Mouse (Mus musculus) intestine, embryonic 16.5 days (tissue): ENCODE measurements around the gene Gm6034. TPM values are rescaled to one million over a fixed set of nuclear protein-coding genes. Genes with fewer than 3 reads are reported as not detected.
"Not testable (repeated sequence)": the region's sequence is repeated elsewhere in the genome, so short reads cannot be mapped to it uniquely, and the experiment has no call there.

Experiments
- ATAC-seq: fragments of 200-750 bp; cut with Nextera tagmentation; 2 replicates; pipeline ENCODE4 v1.8.0; 2017; ENCODE audit warnings: moderate TSS enrichment, moderate library complexity
- H3K27ac ChIP-seq: fragments of 300-500 bp; sonication (generic); 2 replicates; pipeline ENCODE4 v1.5.1; 2014; ENCODE audit warnings: mild to moderate bottlenecking, low read length
- H3K27me3 ChIP-seq: fragments of 300-500 bp; sonication (generic); replicated peaks from 2 replicates; pipeline ENCODE4 v1.6.1; 2014; ENCODE audit warnings: low read length, control low read depth, mixed read lengths; ENCODE audit not compliant: control insufficient read depth, insufficient read depth
- H3K36me3 ChIP-seq: fragments of 300-500 bp; sonication (generic); 2 replicates; pipeline ENCODE4 v1.6.1; 2014; ENCODE audit warnings: low read length, control low read depth; ENCODE audit not compliant: control insufficient read depth, insufficient read depth
- H3K4me1 ChIP-seq: fragments of 300-500 bp; sonication (generic); 2 replicates; pipeline ENCODE4 v1.6.1; 2014; ENCODE audit warnings: low read length, control low read depth, mixed read lengths; ENCODE audit not compliant: control insufficient read depth, insufficient read depth
- H3K4me2 ChIP-seq: fragments of 300-500 bp; sonication (generic); 2 replicates; pipeline ENCODE4 v1.6.1; 2014; ENCODE audit warnings: low read depth, low read length, control low read depth
- H3K4me3 ChIP-seq: fragments of 300-500 bp; sonication (generic); 2 replicates; pipeline ENCODE4 v1.5.1; 2014; ENCODE audit warnings: mild to moderate bottlenecking, low read length
- H3K9ac ChIP-seq: fragments of 300-500 bp; sonication (generic); 2 replicates; pipeline ENCODE4 v1.6.1; 2014; ENCODE audit warnings: low read depth, low read length
- H3K9me3 ChIP-seq: fragments of 300-500 bp; sonication (generic); 2 replicates; pipeline ENCODE4 v1.6.1; 2016; ENCODE audit warnings: low read length, control low read depth; ENCODE audit not compliant: control insufficient read depth
- WGBS: fragments of 180-500 bp; shearing (Covaris S2); extraction: QIAGEN DNeasy Blood & Tissue Kit; methylation state at CpG from one replicate; pipeline ENCODE4 v1.1.7; 2014; 5-methylcytosine and 5-hydroxymethylcytosine counted together
- polyA plus RNA-seq: library from polyadenylated mRNA; unstranded; fragments of >200 nt; fragmentation: Nextera tagmentation; extraction: Ambion mirVana; gene quantifications from 2 replicates; pipeline ENCODE4 v1.2.1, GENCODE M21; 2015

Gm6034 gene
- polyA plus RNA-seq, 1 experiment from 2014 or later: 0.86 TPM

DNA sequence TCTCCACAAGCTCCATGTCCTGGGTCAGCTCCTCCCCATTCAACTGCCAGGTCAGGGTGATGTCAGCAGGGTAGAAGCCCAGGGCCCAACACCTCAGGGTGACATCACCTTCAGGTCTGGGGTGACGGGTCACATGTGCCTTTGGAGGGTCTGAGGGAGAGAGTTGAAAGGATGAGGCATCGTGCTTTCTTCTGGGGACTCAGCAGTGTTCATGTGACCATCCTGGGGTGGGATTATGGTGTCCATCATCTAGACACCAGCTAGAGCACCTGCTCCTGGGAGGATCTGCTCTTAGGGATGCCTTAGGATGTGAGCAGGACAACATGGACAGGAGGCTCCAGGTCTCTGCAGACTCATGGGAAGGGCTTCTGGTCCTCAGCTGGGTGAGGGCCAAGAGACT, 2.2 kb upstream of the Gm6034 start:
- not testable (repeated sequence) for ATAC-seq, H3K27me3 ChIP-seq, H3K27ac ChIP-seq, H3K4me3 ChIP-seq, H3K9ac ChIP-seq, H3K4me1 ChIP-seq, H3K36me3 ChIP-seq, H3K4me2 ChIP-seq, H3K9me3 ChIP-seq
- 90% methylated on average over 2 of the region's 2 CpGs for WGBS

DNA sequence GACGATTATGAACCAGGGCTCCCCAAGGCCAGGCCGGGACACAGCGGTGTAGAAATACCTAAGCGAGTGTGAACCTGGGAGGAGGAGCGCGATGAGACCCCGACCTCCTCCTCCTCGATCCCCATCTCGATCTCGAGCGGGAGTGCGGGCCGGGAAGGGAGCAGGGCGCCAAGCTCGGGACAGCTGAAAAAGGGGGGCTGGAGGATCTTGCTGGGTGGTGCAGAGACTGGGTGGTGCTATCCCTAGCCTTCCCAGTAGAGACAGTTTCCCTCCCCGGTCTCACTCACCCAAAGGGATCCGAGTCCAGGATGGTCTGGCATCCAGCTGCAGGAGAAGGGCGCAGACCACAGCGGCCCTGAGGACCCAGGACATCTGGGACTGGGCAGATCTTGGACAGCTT, 706 bp upstream of the Gm6034 start:
- peak overlapping the region; percentile 40 for H3K4me3 ChIP-seq
- H3K27ac ChIP-seq, H3K36me3 ChIP-seq, H3K4me1 ChIP-seq, H3K9me3 ChIP-seq, H3K27me3 ChIP-seq: not testable (repeated sequence)
- H3K9ac ChIP-seq: peak overlapping the region; percentile 55
- H3K4me2 ChIP-seq: peak overlapping the region; percentile 74
- WGBS: under 1% methylated on average over 19 of the region's 19 CpGs
- peak; percentile 79 for ATAC-seq

DNA sequence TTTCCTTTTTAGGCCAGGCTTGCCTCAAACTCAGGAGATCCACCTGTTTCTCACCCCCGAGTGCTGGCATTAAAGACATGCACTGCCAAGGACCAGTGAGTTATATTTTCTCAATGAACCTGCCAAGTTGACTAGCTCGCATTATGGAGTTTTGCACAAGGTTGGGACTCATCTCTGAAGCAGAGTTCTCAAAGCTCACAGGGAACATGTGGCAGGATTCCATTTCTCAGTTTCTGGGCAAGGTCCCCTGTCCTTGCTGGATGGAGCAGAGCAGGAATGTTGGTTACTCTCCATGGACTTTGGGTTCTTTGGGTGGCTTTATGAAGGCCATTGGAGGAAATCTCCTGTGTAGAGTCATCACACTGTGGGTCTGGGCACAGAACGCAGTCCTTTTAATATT, 525 bp downstream of the Gm6034 start:
- H3K4me2 ChIP-seq: peak overlapping the region; percentile 45
- H3K27ac ChIP-seq: no peak overlapping the region
- H3K27me3 ChIP-seq: no peaks in the 10 kb centered on the region
- no peak; the same call in 1 of the 2 replicates for ATAC-seq
- H3K36me3 ChIP-seq: no peaks in the 10 kb centered on the region
- WGBS: 83% methylated on average over 3 of the region's 3 CpGs
- 0 out of 2 replicates have a peak, but pooled peaks cover 3% of the 10 kb centered on the region for H3K4me1 ChIP-seq
- H3K9ac ChIP-seq: peak overlapping the region; percentile 60
- peak overlapping the region; percentile 40 for H3K4me3 ChIP-seq
- H3K9me3 ChIP-seq: no peaks in the 10 kb centered on the region

DNA sequence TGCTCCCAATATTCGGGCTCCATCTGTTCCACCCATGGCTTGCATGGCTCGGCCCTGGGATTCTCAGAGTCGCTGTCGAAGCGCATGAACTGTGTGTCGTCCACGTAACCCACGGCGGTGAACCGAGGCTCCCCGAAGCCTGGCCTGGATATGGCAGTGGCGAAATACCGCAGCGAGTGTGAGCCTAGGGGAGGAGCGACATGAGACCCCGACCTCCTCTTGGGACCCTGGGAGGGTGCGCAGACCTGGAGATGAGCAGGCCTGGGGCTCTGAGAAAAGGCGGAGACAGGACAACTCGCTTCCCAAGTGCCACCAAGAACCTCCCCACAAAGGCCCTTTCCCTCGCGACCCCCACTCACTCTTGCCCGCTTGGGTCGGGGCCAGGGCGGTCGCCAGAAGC, 15.2 kb downstream of the Gm6034 start:
- not testable (repeated sequence) for H3K4me1 ChIP-seq, H3K4me3 ChIP-seq, H3K9ac ChIP-seq, H3K27me3 ChIP-seq, H3K9me3 ChIP-seq, H3K4me2 ChIP-seq, H3K36me3 ChIP-seq
- WGBS: 88% methylated on average over 24 of the region's 25 CpGs
- ATAC-seq: peak; percentile 15
- peak overlapping the region; percentile 48; the same call in 1 of the 2 replicates for H3K27ac ChIP-seq

DNA sequence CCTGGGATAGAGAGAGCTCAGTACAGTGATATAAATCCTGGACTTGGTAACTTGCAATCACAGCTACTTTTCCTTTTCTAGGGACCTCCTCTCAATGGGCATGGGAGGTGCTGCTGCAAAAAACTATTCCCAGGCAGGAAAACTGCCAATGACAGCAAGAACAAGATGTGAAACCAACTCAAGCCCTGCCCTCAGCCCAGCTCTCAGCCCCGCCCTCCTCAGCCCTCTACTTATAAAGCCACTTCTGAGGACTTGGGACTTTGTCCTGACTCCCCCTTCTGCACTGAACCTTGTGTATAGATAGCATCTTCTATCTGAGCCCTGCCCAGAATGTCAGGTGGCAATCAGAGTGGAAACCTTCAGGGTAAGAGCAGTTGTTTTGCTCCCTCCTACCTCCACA, 15.6 kb downstream of the Gm6034 start, which contains the start of gene Gm11127:
Gene Gm11127, minus strand, starts transcription at position 10 of the 400 bp plus-strand sequence.
- not testable (repeated sequence) for H3K36me3 ChIP-seq, H3K27me3 ChIP-seq, H3K9ac ChIP-seq, H3K4me2 ChIP-seq, H3K4me1 ChIP-seq, H3K9me3 ChIP-seq, H3K4me3 ChIP-seq
- ATAC-seq: peak; percentile 98
- 41% methylated on average over 1 of the region's 1 CpGs for WGBS
- peak within 1 kb of the TSS; percentile 48; the same call in 1 of the 2 replicates for H3K27ac ChIP-seq

DNA sequence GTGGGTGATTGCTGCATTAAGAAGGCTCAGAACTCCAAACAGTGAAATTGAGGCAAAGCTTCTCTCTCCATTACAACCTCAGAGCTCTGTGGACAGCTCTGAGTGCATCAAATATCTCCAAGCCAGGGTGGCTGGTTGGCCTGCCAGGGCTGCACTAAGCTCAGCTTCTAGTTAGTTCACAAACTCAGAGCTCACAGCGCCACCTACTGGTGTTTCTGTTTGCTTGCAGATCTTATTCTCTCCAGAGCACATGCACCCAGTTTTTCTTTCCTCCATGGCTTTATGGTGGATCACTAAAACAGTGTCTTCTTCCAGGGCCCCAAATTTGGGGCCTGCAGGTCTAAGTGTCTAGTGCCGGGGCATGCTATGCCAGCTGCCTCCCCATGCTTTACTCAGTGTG, 18.1 kb downstream of the Gm6034 start:
- 33% methylated on average over 2 of the region's 2 CpGs for WGBS
- Histone ChIP-seq H3K27ac (no peak overlapping the region), H3K4me2 (no peak overlapping the region), H3K4me1 (no peaks in the 10 kb centered on the region), H3K9ac (no peak overlapping the region), H3K27me3 (no peaks in the 10 kb centered on the region), H3K4me3 (no peak overlapping the region), H3K36me3 (no peaks in the 10 kb centered on the region), H3K9me3 (no peaks in the 10 kb centered on the region)
- ATAC-seq: no peak

DNA sequence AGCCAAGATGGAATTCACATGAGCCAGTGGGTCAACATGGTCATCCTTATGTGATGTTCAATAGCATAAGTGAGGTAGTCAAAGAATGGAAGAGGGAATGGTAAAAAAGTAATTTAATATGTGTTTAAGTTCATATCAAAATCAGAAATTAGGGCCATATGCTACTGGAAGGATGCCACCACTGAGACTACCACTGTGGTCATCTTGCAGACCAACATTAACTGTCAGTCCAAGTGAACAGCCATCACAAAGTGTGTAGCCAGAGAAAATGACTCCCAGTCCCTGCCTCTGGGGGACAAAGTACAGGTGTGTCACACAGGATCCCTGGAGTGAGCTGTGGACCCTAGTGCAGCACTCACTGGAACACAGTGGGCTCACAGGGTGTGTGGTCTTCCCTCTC, 39.1 kb downstream of the Gm6034 start:
- H3K4me1 ChIP-seq, H3K4me2 ChIP-seq, H3K9ac ChIP-seq, H3K4me3 ChIP-seq, H3K27ac ChIP-seq, H3K27me3 ChIP-seq, H3K36me3 ChIP-seq, ATAC-seq, H3K9me3 ChIP-seq: not testable (repeated sequence)

DNA sequence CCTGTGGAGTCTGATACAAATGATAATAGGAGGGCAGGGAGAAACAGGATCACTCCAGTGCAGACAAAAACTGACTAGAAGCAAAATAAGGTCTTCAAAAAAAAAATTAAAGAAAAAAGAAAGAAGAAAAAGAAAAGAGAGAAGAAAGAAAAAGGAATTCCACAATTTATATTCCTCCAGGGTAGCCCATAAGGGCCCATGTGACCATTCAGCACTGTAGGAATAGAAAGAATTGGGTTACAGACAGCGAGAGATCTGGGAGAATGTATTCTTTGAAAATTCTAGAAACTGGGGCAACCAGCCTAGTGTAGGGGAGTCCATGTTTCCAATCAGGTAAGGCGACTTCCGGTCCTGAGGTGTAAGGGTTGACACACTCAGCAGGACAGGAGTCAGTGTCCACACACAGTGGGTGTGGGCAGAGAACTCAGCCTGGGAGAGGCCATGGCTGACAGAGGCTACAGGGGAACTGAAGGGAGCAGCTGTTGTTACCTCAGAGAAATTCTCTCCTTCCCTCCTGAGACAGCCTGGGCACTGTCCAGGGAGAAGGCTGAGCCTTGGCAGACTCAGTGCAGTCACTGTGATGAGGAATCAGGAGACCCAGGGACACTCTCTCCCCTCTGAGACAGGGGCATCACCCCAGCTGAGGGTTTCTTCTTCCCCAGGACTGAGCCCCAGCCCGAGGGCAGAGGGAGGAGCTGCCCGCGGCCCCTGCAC, 39.9 kb downstream of the Gm6034 start:
- Histone ChIP-seq H3K4me3 (peak overlapping the region; percentile 59), H3K9ac (peak overlapping the region; percentile 65; the same call in 1 of the 2 replicates), H3K4me2 (peak overlapping the region; percentile 99)
- not testable (repeated sequence) for H3K9me3 ChIP-seq, H3K36me3 ChIP-seq, H3K27ac ChIP-seq, ATAC-seq, H3K27me3 ChIP-seq, H3K4me1 ChIP-seq
- WGBS: 60% methylated on average over 3 of the region's 6 CpGs

DNA sequence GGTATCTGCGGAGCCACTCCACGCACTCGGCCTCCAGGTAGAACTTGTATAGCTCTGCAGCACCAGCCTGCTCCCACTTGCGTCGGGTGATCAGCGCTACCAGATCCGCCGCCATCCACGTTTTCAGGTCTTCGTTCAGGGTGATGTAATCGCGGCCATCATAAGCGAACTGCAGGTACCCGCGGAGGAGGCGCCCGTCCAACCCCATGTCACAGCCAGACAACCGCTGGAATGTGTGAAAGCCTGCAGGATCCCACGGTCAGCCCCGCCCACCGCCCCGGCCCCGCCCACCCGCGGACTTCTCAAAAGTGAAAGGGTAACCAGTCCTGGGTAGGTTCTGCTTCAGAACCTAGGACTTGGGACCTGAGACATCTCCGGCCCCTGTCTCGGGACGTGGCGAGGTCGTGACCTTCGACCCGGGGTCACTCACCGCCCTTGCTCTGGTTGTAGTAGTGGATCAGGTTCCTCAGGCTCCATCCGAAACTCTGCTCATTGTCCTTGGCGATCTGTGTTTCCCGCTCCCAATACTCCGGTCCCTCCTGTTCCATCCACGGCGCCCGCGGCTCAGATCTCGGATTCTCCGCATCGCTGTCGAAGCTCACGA, 40.6 kb downstream of the Gm6034 start:
- ATAC-seq: peak; percentile 79
- no peaks in the 10 kb centered on the region for H3K36me3 ChIP-seq
- WGBS: under 1% methylated on average over 46 of the region's 46 CpGs
- H3K4me2 ChIP-seq: peak overlapping the region; percentile 99
- H3K27me3 ChIP-seq: peaks cover 5% of the 10 kb centered on the region; the same call in 1 of the 2 replicates
- no peak overlapping the region for H3K27ac ChIP-seq
- H3K9me3 ChIP-seq: no peaks in the 10 kb centered on the region
- H3K4me3 ChIP-seq: peak overlapping the region; percentile 59
- H3K4me1 ChIP-seq: no peaks in the 10 kb centered on the region
- peak overlapping the region; percentile 65 for H3K9ac ChIP-seq
